Mouse (Mus musculus) urinary bladder, postnatal 4 days (tissue): ENCODE results near the gene Tmed8.
"Not testable (repeated sequence)": the region's sequence is repeated elsewhere in the genome, so short reads cannot be mapped to it uniquely, and the experiment has no call there.

Experiments
- DNase-seq, 2 experiments: peaks; one replicate each; pipeline ENCODE4 v3.0.0; 2021 to 2022; ENCODE audit warnings: low spot score in 2 of 2

The Tmed8 gene

GRCm38 (mm10) chr12:87160310-87160709, 39.9 kb downstream of the Tmed8 start:
- no peak for DNase-seq

- no peak for DNase-seq
Measured at GRCm38 (mm10) chr12:87158099-87158498, 42.2 kb downstream of the Tmed8 start.

- DNase-seq = no peak
Measured at GRCm38 (mm10) chr12:87157361-87157760, 42.9 kb downstream of the Tmed8 start.

- not testable (repeated sequence) for DNase-seq
Measured at GRCm38 (mm10) chr12:87154448-87154847, 45.8 kb downstream of the Tmed8 start.

- no peak for DNase-seq
Measured at GRCm38 (mm10) chr12:87149471-87149870, 50.8 kb downstream of the Tmed8 start.

GRCm38 (mm10) chr12:87148136-87148535, 52.1 kb downstream of the Tmed8 start:
- no peak for DNase-seq

GRCm38 (mm10) chr12:87147395-87148089, 52.7 kb downstream of the Tmed8 start, which contains the start of gene Pomt2:
Gene Pomt2 (minus strand): TSS chr12:87147968.
- peak; percentile 92 to 95 for DNase-seq

GRCm38 (mm10) chr12:87146966-87147365, 53.3 kb downstream of the Tmed8 start, which contains the start of gene Gstz1:
Gene Gstz1 (plus strand): TSS chr12:87147165.
- DNase-seq = peak; percentile 79 to 88

GRCm38 (mm10) chr12:87142156-87142555, 58.1 kb downstream of the Tmed8 start:
- no peak for DNase-seq

GRCm38 (mm10) chr12:87138768-87139167, 61.5 kb downstream of the Tmed8 start:
- no peak for DNase-seq

GRCm38 (mm10) chr12:87138342-87138701, 61.9 kb downstream of the Tmed8 start:
- DNase-seq = no peak

- DNase-seq = no peak
Measured at GRCm38 (mm10) chr12:87137439-87138341, 62.6 kb downstream of the Tmed8 start.

GRCm38 (mm10) chr12:87132784-87133183, 67.5 kb downstream of the Tmed8 start:
- no peak for DNase-seq

GRCm38 (mm10) chr12:87132210-87132609, 68.0 kb downstream of the Tmed8 start:
- DNase-seq = no peak

GRCm38 (mm10) chr12:87131619-87132018, 68.6 kb downstream of the Tmed8 start:
- no peak for DNase-seq

GRCm38 (mm10) chr12:87131181-87131580, 69.1 kb downstream of the Tmed8 start:
- no peak for DNase-seq

- DNase-seq = no peak
Measured at GRCm38 (mm10) chr12:87130224-87130623, 70.0 kb downstream of the Tmed8 start.

GRCm38 (mm10) chr12:87127256-87127655, 73.0 kb downstream of the Tmed8 start:
- DNase-seq = no peak

GRCm38 (mm10) chr12:87121918-87122589, 78.2 kb downstream of the Tmed8 start:
- no peak for DNase-seq
